Mouse (Mus musculus) cerebellum, adult 2 months (tissue): ENCODE data around the gene Fgfbp1.

Experiments
- CTCF ChIP-seq: fragments of 200-500 bp; IDR thresholded peaks from 2 replicates; pipeline ENCODE4 v1.5.1; 2011; ENCODE audit warnings: low read depth, mild to moderate bottlenecking, control low read depth, low read length, moderate library complexity, borderline replicate concordance; ENCODE audit not compliant: insufficient read depth
- POLR2A ChIP-seq: fragments of 200-500 bp; IDR thresholded peaks from 2 replicates; pipeline ENCODE4 v1.6.1; 2011; ENCODE audit warnings: low read length, control low read depth, borderline replicate concordance; ENCODE audit not compliant: insufficient read depth

- TF ChIP-seq POLR2A (no peak), CTCF (no peak)
These were observed 14.6 kb upstream of the Fgfbp1 start for GRCm38 (mm10) chr5:43996162-43996561.
